Mouse (Mus musculus) large intestine, adult 2 months (tissue): ENCODE measurements around the gene Slc22a7. TPM values are rescaled to one million over a fixed set of nuclear protein-coding genes. Genes with fewer than 3 reads are reported as not detected.

Source experiments
- DNase-seq: peaks from one replicate; pipeline ENCODE4 v3.0.0-alpha.2; 2012; ENCODE audit warnings: low read depth, low spot score
- WGBS: fragments of 180-500 bp; shearing (Covaris S2); methylation state at CpG from one replicate; pipeline ENCODE4 v1.1.7; 2018; 5-methylcytosine and 5-hydroxymethylcytosine counted together
- polyA plus RNA-seq: library from polyadenylated mRNA; depleted of rRNA; stranded (reverse); fragments of >200 nt; gene quantifications from 2 replicates; pipeline ENCODE4 v1.2.3, GENCODE M21; 2012; rRNA removed

Slc22a7 gene
- polyA plus RNA-seq, 1 experiment: not detected

- DNase-seq: no peak
- 5% methylated on average over 50 of the region's 50 CpGs for WGBS
Measured at GRCm38 (mm10) chr17:46444839-46445579, 6.8 kb upstream of the Slc22a7 start.

DNA sequence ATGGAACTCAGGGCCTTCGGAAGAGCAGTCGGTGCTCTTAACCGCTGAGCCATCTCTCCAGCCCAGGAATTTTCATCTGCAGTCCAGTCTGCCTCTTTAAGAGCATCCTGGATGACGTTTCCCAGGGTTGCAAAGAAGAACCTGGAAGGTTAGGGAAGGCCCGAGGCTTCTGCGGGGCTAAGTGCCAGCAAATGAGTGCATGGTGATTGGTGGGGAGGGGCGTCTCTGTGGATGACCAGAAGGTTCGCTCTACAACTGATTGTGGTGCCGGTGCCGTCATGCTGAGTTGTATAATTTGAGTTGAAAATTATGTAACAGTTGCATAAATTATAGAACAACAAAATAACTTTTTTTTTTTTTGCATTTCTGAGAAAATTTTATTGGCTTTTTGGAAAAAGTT is 919 bp upstream of the Slc22a7 start:
- WGBS: 91% methylated on average over 10 of the region's 10 CpGs
- no peak for DNase-seq

DNA sequence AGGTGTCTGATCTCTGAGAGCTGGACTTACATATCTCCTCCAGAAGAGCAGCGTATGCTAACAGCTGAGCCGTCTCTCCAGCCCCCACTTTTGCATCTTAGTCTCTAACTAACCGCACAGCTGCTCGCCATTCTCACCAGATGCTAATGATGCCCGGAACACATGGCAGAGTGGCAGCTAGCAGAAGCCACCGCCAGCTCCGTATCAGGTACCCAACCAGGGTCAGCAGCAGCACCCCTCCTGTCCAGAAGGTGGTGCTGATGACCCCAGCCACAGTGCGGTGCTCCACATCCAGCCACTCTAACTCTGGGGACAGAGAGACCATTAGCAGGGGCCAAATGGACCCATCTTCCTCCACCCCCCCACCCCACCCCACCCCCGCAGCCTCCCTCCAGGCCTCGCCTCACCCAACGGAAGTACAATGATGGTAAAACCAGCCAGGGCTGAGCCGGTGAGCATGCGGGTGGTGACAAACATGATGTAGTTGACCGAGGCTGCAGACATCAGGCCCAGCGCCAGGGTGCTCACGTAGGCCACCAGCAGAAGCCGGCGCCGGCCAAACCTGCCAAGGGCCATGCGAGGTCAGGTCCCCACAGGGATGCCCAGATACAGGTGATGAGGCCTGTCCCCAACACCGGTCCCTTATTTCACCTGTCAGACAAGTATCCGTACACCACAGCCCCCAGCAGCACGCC is 1.4 kb downstream of the Slc22a7 start:
- 27% methylated on average over 23 of the region's 23 CpGs for WGBS
- DNase-seq: no peak

DNA sequence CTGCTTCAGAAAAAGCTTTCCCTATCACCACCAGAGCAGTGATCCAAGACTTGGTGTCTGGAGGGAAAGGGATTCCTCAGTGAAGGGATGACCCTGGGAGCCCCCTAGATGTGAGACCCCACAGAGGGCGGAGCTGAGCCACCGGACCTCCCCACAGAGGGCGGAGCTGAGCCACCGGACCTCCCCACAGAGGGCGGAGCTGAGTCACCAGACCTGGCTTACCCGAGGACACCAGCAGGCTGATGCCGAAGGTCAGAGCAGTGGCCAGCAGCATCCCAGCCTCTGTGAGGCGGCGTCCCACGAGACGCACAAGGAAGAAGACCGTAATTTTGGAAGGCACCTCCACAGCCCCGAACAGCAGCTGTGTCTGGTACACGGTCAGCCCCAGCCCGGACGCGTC is 4.6 kb downstream of the Slc22a7 start:
- WGBS: 7% methylated on average over 17 of the region's 17 CpGs
- no peak for DNase-seq

DNA sequence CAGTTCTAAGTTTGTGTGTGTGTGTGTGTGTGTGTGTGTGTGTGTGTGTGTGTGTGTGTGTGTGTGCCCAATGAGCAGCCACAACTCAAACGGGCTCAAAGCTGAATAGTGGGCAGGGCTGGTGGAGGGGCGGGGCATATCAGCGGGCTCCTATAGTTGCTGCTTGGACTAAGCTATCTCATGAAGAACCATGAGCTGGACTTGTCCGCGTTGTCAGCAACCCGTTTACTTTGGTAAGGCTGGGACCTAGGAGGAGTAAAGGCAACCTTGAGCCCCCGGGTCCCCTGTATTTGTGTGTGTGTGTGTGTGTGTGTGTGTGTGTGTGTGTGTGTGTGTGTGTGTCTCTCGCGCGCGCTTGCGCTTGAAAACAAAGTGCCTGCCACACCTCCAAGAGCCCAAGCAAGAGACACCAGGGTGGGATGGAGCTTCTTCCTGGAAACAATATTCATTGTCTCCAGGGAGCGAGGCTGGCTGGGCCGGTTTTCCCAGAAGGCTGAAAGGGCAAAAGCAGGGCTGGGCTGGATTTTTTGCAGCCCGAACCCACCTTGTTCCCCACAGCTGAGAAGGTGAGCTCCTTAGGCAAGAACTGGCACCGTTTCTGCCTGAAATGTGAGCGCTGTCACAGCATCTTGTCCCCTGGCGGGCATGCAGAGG is 9.4 kb downstream of the Slc22a7 start, which contains the start of gene Crip3:
Gene Crip3 (plus strand): TSS at position 166 of the 654 bp plus-strand sequence.
- 4% methylated on average over 18 of the region's 18 CpGs for WGBS
- DNase-seq: no peak

- DNase-seq: no peak
Measured at GRCm38 (mm10) chr17:46426496-46426895, 11.8 kb downstream of the Slc22a7 start.

DNA sequence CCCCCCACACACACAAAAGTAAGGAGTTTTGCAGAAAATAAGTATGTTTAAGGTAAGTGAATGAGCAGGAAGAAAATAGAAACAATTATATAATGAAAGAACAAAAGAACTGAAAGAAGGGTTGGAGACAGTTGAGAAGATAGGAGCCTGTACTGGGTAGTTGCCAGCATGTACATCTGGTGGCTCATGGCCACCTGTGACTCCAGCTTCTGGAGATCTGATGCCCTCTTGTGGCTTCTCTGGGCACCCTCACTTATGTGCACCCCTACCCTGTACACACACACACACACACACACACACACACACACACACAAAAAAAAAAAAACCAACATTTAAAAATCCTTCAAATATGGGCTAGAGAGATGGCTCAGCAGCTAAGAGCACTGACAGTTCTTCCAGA is 18.5 kb downstream of the Slc22a7 start:
- no peak for DNase-seq

DNA sequence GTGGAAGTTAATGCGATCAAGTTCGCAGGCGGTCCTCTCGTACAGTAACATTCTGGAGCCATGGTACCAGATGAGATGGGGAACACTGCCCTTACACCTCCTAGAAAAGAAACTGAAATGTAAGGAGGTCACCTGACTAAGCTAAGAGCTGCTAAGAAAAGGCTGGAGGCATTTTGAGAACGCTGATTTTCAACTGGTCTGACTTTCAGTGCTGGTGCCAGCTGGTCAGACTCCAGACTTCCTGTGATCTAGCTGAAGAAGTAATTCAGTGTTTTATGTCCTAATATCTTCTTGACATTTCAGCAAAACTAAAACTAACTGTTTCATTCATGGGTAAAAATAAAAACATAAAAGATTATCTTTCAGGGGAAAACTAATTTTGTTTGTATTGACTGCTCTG is 19.6 kb downstream of the Slc22a7 start:
- 75% methylated on average over 5 of the region's 5 CpGs for WGBS
- DNase-seq: no peak

DNA sequence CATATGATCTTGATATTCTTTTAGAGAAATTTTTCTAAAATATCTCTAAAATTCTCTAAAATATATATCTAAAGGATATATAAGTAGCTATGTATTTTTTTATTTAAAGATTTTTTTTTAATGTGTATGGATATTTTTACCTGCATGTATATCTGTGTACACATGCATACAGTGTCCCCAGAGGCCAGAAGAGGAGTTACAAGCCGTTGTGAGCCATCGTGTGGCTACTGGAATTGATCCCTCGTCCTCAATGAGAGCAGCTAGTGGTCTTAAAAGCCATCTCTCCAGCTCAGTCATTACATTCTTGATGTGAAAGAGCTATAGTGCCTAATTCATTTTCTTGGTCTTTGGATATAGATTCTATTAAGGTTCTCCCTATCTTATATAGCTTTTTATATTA is 29.8 kb downstream of the Slc22a7 start:
- DNase-seq: no peak
- 27% methylated on average over 3 of the region's 3 CpGs for WGBS

GRCm38 (mm10) chr17:46394631-46395030 is 43.6 kb downstream of the Slc22a7 start:
- 74% methylated on average over 1 of the region's 1 CpGs for WGBS
- no peak for DNase-seq

DNA sequence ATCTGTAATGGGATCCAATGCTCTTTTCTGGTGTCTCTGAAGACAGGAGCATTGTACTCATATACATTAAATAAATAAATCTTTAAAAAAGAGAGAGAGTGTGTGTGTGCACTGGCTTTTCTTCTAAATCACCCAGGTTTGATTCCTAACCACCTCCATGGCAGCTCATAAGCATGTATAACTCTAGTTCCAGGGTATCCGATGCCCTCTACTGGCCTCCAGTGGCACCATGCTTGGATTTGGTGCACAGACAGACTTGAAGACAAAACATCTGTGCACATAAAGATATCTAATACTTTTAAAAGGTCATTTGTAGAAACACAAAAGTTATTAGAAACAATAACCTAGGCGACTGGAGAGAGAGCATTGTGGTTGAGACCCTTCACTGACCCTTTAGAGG is 45.2 kb downstream of the Slc22a7 start:
- DNase-seq: no peak

DNA sequence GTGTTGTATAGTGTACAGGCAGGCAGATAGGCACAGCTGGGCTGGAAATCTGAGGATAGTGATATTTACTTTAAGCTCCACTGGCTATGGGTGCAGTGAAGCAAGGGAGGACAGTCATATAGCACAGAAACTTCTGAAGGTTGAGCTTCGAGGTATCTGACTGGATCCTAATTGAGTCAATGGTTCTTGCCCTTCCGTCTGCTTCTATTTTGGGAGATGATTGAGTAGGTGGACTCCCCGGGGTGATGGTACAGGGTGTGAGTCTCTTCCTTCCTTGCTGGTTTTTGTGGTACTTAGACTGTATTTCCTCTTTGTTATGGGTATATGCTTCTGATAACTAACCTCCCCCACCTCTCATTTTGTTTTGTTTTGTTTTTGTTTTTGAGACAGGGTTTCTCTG is 50.1 kb downstream of the Slc22a7 start:
- 86% methylated on average over 3 of the region's 3 CpGs for WGBS
- DNase-seq: no peak

More for the DNA sequence above, 45.2 kb downstream of the Slc22a7 start:
- 43% methylated on average over 2 of the region's 2 CpGs for WGBS

- DNase-seq: no peak
- WGBS: 2% methylated on average over 70 of the region's 70 CpGs
Measured at GRCm38 (mm10) chr17:46384061-46384801, 54.0 kb downstream of the Slc22a7 start.

- peak; percentile 75 for DNase-seq
- under 1% methylated on average over 103 of the region's 105 CpGs for WGBS
Measured at GRCm38 (mm10) chr17:46383294-46384060, 54.8 kb downstream of the Slc22a7 start, which contains the start of gene Zfp318. Gene Zfp318 (plus strand): TSS chr17:46383731.

Other genes with a start within 250 kb of the Slc22a7 start
- 4.2 and 4.4 TPM in 2 replicates for gene Polh, start 235.8 kb downstream of the Slc22a7 start, polyA plus RNA-seq
- 17.1 and 18.2 TPM in 2 replicates for gene Xpo5, start 235.7 kb downstream of the Slc22a7 start, polyA plus RNA-seq
- 44.9 and 47.8 TPM in 2 replicates for gene Polr1c, start 190.4 kb downstream of the Slc22a7 start, polyA plus RNA-seq
- gene Yipf3, start 190.4 kb downstream of the Slc22a7 start, polyA plus RNA-seq: 170 and 187 TPM in 2 replicates
- 0.74 and 0.92 TPM in 2 replicates for gene Lrrc73, start 184.9 kb downstream of the Slc22a7 start, polyA plus RNA-seq
- gene Tjap1, start 155.4 kb downstream of the Slc22a7 start, polyA plus RNA-seq: 27.3 and 47.7 TPM in 2 replicates
- gene Dlk2, start 141.0 kb downstream of the Slc22a7 start, polyA plus RNA-seq: 0.07 and 0.19 TPM in 2 replicates
- gene Abcc10, start 110.1 kb downstream of the Slc22a7 start, polyA plus RNA-seq: 13.5 and 25.8 TPM in 2 replicates
- 1.9 and 4.5 TPM in 2 replicates for gene Zfp318, start 54.7 kb downstream of the Slc22a7 start, polyA plus RNA-seq
- gene Crip3, start 9.5 kb downstream of the Slc22a7 start, polyA plus RNA-seq: 0.60 and 0.83 TPM in 2 replicates
- gene Ttbk1, start 49.2 kb upstream of the Slc22a7 start, polyA plus RNA-seq: 0.11 and 0.15 TPM in 2 replicates
- 7.1 and 8.1 TPM in 2 replicates for gene Dnph1, start 58.3 kb upstream of the Slc22a7 start, polyA plus RNA-seq
- 4.1 and 6.1 TPM in 2 replicates for gene Cul9, start 107.9 kb upstream of the Slc22a7 start, polyA plus RNA-seq
- 120 and 129 TPM in 2 replicates for gene Srf, start 117.7 kb upstream of the Slc22a7 start, polyA plus RNA-seq
- gene Ptk7, start 191.0 kb upstream of the Slc22a7 start, polyA plus RNA-seq: 6.6 and 7.1 TPM in 2 replicates
- gene Klc4, start 207.6 kb upstream of the Slc22a7 start, polyA plus RNA-seq: 80.8 and 113 TPM in 2 replicates
- 73.1 and 99.3 TPM in 2 replicates for gene Mrpl2, start 207.8 kb upstream of the Slc22a7 start, polyA plus RNA-seq
- 7.7 and 8.5 TPM in 2 replicates for gene Cul7, start 211.9 kb upstream of the Slc22a7 start, polyA plus RNA-seq
- gene Rrp36, start 235.9 kb upstream of the Slc22a7 start, polyA plus RNA-seq: 42.4 and 47.6 TPM in 2 replicates
- 83.7 and 90.1 TPM in 2 replicates for gene Mea1, start 240.3 kb upstream of the Slc22a7 start, polyA plus RNA-seq
- 79.1 and 90.0 TPM in 2 replicates for gene Klhdc3, start 242.5 kb upstream of the Slc22a7 start, polyA plus RNA-seq